Mouse (Mus musculus) retina, postnatal 7 days (tissue): ENCODE measurements around the gene Cetn2.
A peak's percentile ranks its signal among the peaks of the same experiment; 100 is the strongest.

ENCODE experiments used
- DNase-seq: peaks from one replicate; pipeline ENCODE4 v3.0.0-alpha.2; 2012; ENCODE audit warnings: low read depth, low spot score

The Cetn2 gene

DNA sequence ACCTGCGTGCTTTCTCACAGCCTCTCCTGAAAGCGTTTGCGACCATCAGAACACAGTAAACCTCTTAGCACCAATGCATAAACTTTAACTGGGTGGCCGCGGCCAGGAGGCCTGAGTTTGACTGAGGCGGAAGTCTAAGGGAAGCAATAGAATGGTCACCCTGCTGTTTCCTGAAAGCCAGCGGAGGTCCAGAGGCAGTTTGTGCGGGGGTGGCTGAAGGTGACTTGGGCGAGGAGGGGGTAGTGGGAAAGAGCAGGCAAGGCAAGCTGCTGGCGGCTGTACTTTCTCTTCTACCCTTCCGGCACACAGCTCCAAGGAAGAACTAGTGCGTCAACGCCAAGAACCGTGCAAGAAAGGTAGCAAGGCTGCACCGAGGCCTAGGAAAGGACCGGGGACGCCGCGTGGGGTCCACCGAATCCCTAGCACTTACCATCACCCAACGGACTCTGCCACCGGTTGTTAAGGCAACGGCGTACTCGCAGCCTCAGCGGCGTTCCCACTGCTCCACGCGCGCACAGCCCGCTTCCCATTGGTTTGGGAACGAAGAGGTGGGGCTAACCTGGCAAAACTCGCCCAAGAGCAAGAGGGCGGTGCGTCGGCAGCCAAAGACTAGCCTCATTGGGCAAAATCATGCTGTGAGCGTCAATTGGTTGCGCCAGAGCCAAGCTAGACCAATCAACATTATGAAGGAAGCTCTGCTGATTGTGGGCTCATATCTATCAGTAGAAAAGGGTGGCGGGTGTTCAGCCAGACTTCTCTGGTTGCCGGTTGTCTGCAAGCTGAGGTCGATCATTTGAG is at the start of gene Cetn2, which contains the start of gene Nsdhl:
Cetn2 (minus strand) TSS at position 528 of the 798 bp plus-strand sequence.
Nsdhl (plus strand) TSS at position 674 of the 798 bp plus-strand sequence.
- peak; percentile 79 for DNase-seq

DNA sequence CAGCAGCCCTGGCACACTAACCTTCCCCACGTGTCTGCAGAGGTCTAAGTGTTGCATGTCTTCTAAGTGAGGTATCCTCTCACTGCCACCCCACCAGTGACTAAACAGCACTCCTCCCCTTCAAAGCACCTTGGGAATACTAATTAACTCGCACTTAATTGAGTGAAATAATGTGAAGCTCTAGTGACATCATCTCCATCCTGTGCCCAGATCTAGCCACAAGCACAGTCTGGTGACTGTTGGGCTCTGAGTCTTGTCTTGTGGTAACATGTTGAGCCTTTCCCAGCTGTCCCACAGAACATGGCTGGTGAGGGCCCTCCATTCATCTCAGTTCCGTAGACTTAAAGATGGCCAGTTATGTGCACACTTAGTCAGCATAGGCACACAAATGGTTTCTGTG is 44.5 kb upstream of the Cetn2 start:
- no peak for DNase-seq

DNA sequence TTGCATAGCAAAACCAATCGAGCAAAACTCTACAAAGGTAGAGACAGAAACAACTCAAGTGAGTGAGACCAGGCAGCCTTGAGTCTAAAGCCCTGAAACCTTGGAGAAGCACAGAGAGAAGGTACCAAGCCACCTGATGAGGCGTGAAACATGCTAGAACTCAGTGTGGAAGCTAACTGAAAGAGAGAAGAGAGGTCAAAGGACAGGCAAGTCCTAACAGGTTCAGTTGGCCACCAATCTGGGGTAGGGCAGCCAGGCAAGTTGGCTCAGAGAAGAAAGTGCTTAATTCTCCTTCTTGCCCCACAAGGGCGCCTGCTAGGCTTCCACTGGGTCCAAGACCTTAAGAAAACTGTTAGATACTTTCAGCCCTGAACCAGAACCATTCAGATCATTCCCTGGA is 43.3 kb upstream of the Cetn2 start:
- no peak for DNase-seq

DNA sequence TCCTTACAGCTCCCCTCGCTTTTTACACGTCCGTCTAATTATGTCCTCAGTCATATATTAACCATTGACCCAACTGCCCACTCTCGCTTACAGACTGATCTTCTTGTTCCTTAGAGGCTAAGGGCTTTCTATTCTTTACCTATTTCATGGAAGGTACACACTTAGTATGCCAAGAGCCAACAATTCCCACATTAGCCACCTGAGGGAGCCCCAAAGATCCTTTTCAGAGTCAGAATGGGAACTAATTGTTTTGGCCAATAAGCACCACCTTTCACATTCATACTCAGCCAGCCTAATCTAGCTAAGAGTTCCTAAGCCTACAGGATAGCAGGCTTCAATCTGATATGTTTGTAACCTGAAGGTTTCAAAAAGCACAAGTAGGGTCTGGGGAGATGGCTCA is 42.2 kb upstream of the Cetn2 start:
- DNase-seq: no peak

DNA sequence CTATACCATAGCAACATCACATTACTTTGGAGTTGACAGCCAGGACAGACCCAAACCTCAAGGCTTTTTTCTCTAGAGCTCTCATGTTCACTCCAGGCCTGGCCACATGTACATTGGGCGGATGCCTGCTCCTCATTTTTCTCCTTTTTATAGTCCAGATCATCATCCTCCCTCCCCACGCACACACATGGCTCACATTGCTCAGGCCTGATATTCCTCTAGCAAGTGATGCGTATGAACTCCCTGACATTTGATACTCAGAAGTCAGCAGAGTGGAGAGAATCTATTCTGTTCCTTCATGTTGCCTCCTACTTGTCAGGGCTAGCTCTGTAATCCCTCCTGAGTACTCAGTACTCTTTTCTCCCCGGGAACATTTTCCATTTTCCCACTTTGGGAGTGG is 38.3 kb upstream of the Cetn2 start:
- DNase-seq: no peak

DNA sequence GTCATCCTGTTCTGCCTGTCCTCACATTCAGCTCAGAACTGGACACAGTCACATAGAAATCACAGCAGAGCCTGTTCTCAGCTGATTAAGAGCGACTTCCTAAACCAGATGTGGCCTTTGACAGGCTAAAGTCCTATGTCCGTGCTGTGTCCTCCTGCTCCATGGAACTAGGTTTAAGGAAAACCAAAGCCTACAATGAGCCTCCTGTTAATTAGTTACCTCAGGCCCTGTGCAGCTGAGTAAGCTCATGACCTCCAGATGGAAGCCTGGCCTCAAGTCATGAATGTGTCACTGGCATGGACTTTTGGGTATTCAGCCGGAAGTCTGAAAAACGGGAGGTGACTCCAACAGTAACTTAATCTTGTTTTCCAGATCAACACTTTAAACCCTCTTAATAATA is 35.3 kb upstream of the Cetn2 start:
- DNase-seq: no peak

DNA sequence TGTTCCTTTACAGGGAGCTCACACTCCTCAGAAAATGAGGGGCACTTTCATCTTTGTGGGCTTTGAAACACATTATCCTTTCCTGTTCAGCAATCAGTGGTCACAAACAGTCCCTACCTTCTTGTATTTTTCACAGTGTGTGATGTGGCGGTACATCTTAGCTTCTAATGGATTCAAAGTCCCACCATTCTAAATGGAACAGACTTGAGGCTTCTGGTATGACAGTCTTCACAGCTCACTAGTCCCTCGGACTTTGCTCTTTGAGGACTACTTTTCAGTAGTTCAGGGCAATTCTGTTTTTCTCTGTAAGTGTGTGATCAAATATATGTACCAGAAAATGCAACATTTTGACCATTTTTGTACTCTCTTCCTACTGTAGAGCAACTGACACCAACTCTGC is 3.2 kb upstream of the Cetn2 start:
- DNase-seq: no peak

DNA sequence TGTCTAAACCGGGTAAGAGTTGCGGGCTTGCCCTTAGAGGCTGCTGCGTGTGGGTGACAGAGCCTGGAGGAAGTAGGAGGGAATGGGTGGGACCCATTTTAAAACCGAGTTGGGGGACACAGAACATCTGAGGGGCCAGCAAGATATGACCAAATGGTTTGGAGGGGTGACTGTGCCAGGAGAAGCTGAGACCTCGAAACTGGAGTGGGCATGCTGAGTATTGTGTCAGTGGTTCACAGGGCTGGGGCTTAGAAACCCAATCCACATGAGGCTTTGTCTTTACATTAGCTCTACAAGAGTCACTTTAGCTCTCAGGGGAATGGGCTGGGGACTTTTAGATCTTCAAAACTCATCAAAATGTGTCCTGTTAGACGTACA is 460 bp upstream of the Cetn2 start:
- no peak for DNase-seq

DNA sequence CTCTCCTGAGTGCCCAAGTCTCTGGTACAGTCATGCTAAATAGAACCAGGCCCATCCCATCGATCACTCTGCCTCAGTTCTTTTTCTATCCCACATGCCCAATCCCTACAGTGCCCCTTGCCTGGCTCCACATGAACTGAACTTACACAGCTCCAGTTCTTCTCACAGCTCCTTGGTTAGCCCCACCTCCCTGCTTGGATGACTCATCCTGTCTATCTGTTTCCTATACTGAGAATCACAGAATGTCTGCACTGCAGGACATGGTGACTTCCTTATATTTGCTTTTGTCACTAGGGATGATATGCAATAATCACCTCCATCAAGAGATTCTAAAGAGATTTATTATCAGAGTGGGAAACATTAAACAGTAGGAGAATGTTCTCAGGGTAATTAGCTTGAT is 6.6 kb downstream of the Cetn2 start:
- no peak for DNase-seq

DNA sequence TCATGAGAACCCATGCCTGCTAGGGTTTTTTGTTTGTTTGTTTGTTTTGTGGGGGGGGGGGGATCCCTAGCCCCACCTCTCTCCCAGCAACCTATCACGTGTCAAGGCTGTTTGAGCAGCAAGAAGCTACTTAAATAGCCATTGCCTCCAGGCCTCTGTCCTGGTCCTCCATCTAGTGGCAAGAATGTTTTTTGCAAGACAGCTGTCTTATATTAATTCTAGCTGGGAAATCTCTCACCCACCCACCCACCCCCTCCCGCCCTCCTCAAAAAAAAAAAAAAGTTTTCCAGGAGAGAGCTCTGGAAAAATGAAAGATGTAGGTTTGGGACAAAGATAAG is 9.8 kb downstream of the Cetn2 start:
- no peak for DNase-seq

DNA sequence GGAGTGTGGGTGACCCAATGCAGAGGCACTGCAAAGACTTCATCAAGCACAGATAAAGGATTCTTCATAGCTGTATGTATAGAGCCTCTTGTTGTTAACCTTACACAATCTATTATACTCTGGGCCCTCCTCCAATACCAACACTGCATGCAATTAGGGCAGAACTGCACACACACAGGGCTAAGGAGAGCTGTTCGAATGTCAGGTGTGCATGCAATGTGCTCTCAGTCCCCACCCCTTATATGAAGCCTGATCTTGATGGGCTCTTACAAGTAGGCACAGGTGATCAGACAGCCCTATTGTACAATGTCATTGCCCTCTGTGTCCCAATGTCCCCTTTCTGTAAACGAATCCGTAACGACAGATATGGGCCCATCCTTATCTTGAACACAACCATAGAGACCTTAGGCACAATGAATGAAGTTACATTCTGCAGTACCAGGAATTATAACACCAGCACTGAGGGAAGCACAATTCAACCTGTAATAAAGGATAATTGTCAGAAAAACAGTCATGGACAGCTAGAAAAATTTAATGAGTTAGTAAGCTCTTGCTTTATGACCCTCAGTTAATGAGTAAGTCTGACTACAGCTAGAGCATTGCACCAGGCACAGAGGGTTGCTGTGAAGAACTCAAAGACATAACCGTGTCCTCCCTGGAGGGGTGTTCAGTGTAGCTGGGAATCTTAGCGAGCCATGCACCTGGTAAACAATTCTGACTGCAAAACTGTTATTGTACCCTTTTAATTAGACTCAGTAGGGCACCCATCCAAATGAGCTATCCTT is 10.4 kb downstream of the Cetn2 start:
- no peak for DNase-seq

DNA sequence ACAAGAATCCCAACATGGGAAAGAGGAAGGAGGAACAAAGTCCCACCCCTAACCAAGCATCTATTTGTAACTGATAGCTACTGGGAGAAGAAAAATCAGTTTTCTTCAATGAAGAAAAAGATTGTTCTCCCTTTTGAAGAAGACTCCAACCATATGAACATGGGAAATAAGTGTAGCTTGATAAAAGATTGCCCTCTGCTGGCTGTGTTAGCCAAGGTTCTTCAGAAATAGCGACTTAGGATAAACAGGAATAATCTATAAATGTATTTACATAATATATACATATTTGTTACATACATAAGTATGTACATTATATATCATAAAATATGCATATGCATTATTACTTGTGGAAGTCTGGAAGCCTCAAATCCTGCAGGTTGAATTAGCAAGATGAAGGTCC is 15.7 kb downstream of the Cetn2 start:
- DNase-seq: no peak

DNA sequence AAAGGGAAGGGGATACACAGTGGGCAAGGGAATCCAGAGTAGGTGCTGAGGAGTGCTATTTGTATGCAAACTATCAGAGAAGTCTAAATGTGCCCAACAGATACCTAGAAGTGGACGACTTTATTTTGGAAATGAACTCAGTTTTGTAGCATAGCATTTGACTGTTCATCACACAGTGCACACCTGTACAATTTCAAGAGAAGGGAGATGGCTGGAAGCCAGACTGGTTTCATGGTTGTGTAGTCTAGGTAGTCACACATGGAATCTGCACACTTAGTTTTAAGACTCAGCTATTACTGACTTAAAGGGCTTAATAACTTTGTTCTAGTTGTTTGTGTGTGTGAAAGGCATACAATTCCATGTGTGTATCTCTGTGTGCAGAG is 22.2 kb downstream of the Cetn2 start:
- DNase-seq: no peak

DNA sequence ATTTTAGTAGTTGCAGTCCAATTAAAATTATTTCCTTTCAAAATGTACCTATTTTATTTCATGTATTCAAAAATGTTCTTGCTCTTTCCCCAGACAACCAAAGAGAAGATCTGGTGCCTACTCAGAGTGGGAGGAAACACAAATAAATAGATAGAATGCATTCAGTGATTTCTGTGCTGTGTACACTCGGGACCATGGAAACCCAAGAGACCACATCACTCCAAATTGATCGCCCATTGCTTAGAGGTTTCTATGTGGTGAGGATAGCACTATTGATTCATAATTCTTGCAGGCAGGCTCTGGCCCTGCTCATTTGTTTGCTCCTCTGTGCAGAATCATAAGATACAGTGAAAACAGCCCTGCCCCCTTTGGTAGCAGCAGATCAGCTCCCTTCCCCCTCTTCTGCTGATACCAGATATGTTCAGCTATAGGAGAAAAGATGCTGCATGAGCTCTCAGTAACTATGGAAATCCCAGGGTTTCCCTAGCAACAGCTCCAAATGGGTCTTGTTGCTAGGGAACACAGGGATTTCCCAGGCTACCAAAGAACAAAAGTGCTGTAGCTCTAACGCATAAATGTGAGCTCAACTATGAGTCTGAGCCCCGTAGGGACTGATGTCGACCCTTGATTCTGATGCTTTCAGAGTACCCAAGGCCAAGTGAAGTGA is 22.7 kb downstream of the Cetn2 start:
- DNase-seq: no peak
